Mouse (Mus musculus) retina, postnatal 1 day (tissue): ENCODE results near the gene Otop3.
"Not testable (repeated sequence)": the region's sequence is repeated elsewhere in the genome, so short reads cannot be mapped to it uniquely, and the experiment has no call there.

Experiments
- DNase-seq: peaks from one replicate; pipeline ENCODE4 v3.0.0-alpha.2; 2012

Otop3 gene

GRCm38 (mm10) chr11:115367395-115367944, 32.9 kb downstream of the Otop3 start, which contains the start of gene Hid1:
Gene Hid1, minus strand, starts transcription at chr11:115367756.
- peak; percentile 87 for DNase-seq

- DNase-seq, result no peak
Observed at GRCm38 (mm10) chr11:115370368-115370767, 35.8 kb downstream of the Otop3 start.

GRCm38 (mm10) chr11:115371354-115371753, 36.8 kb downstream of the Otop3 start:
- DNase-seq, result no peak

- DNase-seq, result no peak
Observed at GRCm38 (mm10) chr11:115372015-115372414, 37.5 kb downstream of the Otop3 start.

GRCm38 (mm10) chr11:115372737-115373136, 38.2 kb downstream of the Otop3 start:
- DNase-seq, result no peak

- peak; percentile 78 for DNase-seq
Observed at GRCm38 (mm10) chr11:115373805-115374694, 39.5 kb downstream of the Otop3 start.

GRCm38 (mm10) chr11:115374695-115375425, 40.3 kb downstream of the Otop3 start:
- DNase-seq, result no peak

- no peak for DNase-seq
Observed at GRCm38 (mm10) chr11:115376722-115377121, 42.2 kb downstream of the Otop3 start.

GRCm38 (mm10) chr11:115377254-115377653, 42.7 kb downstream of the Otop3 start:
- DNase-seq, result no peak

- DNase-seq, result no peak
Observed at GRCm38 (mm10) chr11:115377854-115378253, 43.3 kb downstream of the Otop3 start.

- DNase-seq, result no peak
Observed at GRCm38 (mm10) chr11:115381276-115381675, 46.7 kb downstream of the Otop3 start.

GRCm38 (mm10) chr11:115381743-115382539, 47.4 kb downstream of the Otop3 start, which contains the start of gene Cdr2l:
Gene Cdr2l, plus strand, starts transcription at chr11:115381916.
- peak; percentile 97 for DNase-seq

GRCm38 (mm10) chr11:115382891-115383290, 48.4 kb downstream of the Otop3 start:
- peak; percentile 21 for DNase-seq

- peak; percentile 83 for DNase-seq
Observed at GRCm38 (mm10) chr11:115383701-115384474, 49.4 kb downstream of the Otop3 start.

GRCm38 (mm10) chr11:115384587-115384986, 50.1 kb downstream of the Otop3 start:
- no peak for DNase-seq

GRCm38 (mm10) chr11:115386859-115387258, 52.3 kb downstream of the Otop3 start:
- DNase-seq, result not testable (repeated sequence)

GRCm38 (mm10) chr11:115391358-115391757, 56.8 kb downstream of the Otop3 start:
- DNase-seq, result no peak

- no peak for DNase-seq
Observed at GRCm38 (mm10) chr11:115393721-115394325, 59.3 kb downstream of the Otop3 start.
